Mouse (Mus musculus): ENCODE data around the gene Treml2.
"Not testable (repeated sequence)": the region's sequence is repeated elsewhere in the genome, so short reads cannot be mapped to it uniquely, and the experiment has no call there.

Gene Treml2

GRCm38 (mm10) chr17:48293500-48294194, 5.7 kb upstream of the Treml2 start:
- no peak for DNase-seq (ENCODE audit: low read depth)

- DNase-seq (ENCODE audit: low read depth): no peak
Measured at GRCm38 (mm10) chr17:48299756-48300155, 458 bp downstream of the Treml2 start.

DNA sequence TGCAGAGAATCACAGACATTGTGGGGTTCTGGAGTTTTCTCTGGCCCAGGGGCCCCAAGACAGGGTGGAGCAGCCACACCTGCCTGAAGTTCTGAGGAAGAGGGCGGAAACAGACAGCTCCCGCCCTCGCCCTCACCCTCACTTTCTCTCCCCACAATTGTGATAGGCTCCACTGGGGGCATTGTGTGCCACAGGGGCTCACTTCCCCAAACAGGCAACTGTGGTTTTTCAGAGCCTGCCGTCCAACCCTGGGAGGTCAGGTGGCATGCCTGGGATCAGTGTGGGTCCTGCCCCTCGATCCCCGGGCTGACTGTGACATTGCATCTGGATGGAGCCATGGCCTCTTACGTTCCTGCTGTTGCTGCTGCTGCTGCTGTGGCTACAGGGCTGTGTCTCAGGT, 901 bp downstream of the Treml2 start:
- DNase-seq (ENCODE audit: low read depth): peak; percentile 65

DNA sequence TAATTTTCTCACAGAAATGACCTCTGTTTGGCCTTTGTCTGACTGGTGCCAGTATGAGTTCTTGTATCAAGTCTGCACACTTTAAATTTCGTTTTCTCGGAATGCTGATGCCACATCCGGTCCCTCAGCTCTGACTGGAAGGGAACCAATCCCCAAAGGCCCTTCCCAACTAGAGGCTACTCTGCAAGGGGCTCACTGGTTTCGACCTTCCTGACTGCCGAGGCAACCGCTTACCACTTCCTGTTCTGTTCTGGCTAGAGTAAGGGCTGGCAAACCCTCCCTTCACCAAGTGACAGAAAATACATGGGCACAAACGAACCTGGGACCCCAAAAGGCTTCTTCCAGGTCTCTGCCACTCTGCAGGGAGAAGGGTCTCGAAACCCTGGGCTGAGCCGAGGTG, 1.6 kb downstream of the Treml2 start:
- no peak for DNase-seq (ENCODE audit: low read depth)

DNA sequence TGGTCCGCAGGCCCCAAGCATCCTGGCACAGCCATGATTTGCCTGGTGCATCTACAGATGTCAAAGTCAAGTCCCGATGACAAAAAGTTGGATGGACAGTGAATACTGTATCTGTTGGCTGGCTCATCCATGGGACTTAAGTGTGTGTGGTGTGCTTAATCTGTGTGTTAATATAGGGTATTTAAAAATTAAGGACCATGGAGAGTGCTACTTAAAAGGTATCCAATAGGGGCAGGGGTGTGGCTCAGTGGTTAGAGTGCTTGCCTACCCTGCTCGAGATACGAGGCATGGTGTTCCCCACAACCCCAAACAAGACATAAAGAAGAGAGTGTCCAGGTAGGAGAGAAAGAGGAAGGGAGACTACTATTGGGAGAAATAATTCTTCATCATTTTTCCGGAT, 2.5 kb downstream of the Treml2 start:
- DNase-seq (ENCODE audit: low read depth): no peak

GRCm38 (mm10) chr17:48312124-48312523, 12.8 kb downstream of the Treml2 start:
- no peak for DNase-seq (ENCODE audit: low read depth)

DNA sequence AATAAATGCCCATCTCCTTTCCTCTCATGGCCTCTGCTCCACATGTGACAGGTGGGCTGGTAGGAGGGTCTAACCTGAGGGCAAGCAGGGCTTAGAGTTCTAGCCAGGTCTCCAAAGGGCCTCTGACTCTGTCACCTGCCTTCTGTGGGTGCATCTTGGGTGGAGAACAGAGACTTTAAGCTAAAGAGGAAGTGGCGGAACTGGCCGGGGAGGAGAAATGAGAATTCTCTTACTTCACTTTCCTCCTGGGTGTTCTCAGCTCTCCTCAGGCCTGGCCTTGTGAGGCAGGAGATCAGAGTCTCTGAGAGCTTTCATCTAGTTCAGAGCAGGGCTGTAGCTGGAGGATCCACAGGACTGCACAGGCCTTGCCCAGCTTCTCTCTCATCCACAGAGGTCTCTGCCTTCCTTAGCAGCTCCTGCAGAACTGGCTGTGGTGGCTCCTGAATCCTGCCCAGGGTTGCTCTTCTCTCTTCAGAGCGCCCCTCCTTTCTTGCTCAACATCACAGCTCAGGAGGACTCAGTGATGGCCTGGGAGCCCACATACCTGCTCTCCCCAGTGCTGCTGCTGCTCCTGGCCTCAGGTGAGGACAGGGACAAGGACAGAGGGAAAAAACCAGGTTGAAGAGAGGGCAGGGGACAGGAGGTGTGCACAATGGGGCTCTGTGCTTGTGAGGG, 16.7 kb downstream of the Treml2 start, which contains the start of gene B430306N03Rik:
TSS of gene B430306N03Rik (plus strand) at position 237 of the 675 bp plus-strand sequence.
- not testable (repeated sequence) for DNase-seq (ENCODE audit: low read depth)

- no peak for DNase-seq (ENCODE audit: low read depth)
Measured at GRCm38 (mm10) chr17:48318686-48319085, 19.4 kb downstream of the Treml2 start.

DNA sequence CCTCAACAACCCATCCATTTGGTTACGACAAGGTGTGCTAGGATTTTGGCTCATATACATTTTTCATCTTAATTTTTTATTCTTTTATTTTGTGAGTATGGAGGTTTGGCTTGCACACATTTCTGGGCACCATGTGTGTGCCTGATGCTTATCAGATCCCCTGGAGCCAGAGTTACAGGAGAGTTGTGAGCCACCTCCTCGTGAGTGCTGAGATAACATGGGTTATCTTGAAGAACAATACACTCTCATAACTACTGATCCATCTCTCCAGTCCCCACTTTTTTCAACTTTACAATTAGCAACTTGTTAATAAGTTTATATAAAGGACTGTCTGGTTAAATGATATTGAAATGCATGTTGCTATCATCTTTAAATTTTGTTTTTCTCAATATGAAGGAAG, 22.0 kb downstream of the Treml2 start:
- DNase-seq (ENCODE audit: low read depth): no peak

GRCm38 (mm10) chr17:48323236-48323635, 23.9 kb downstream of the Treml2 start:
- DNase-seq (ENCODE audit: low read depth): no peak

DNA sequence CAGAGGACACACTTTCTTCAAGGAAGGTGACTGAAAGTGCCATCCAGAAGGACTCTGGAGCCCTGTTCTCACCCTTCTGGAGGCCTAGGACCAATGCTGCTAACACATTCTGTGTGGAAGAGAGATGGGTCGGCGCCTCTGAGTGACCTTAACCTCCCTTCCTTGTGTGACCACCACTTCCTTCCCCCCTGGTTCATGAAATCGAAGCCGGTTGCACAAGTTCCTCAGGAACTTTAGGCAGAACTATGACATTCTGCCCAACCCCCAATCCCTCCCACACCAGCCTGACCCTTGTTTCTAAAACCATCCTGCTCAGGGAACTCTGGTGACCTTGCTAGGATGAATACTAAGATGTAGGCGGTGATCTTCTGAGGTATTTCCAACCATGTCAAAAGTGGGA, 25.0 kb downstream of the Treml2 start:
- peak; percentile 31 for DNase-seq (ENCODE audit: low read depth)

DNA sequence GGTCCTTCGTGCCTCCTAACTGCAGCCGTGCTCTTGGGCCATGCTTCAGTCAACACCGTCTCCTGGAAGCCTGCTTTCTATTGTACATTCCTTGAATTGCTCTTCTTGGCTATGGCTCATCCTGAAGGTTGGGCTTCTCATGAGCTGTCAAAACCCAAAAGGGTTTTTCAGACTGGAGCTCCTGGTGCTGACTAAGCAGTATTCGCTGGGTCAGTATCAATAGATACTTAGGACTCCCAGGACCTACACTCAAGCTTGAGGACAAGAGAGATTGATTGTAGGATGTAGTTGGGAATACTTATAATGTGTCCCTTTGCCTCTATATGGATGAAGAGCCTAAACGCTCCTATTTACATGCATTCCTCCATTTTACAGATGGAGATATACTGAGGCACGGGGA, 25.8 kb downstream of the Treml2 start:
- DNase-seq (ENCODE audit: low read depth): no peak

- no peak for DNase-seq (ENCODE audit: low read depth)
Measured at GRCm38 (mm10) chr17:48325638-48326037, 26.3 kb downstream of the Treml2 start.

- no peak for DNase-seq (ENCODE audit: low read depth)
Measured at GRCm38 (mm10) chr17:48326656-48327055, 27.4 kb downstream of the Treml2 start.

- no peak for DNase-seq (ENCODE audit: low read depth)
Measured at GRCm38 (mm10) chr17:48332524-48332923, 33.2 kb downstream of the Treml2 start.

GRCm38 (mm10) chr17:48334186-48334585, 34.9 kb downstream of the Treml2 start:
- no peak for DNase-seq (ENCODE audit: low read depth)

GRCm38 (mm10) chr17:48336857-48337256, 37.6 kb downstream of the Treml2 start:
- DNase-seq (ENCODE audit: low read depth): peak; percentile 75

GRCm38 (mm10) chr17:48340267-48340666, 41.0 kb downstream of the Treml2 start:
- DNase-seq (ENCODE audit: low read depth): no peak

DNA sequence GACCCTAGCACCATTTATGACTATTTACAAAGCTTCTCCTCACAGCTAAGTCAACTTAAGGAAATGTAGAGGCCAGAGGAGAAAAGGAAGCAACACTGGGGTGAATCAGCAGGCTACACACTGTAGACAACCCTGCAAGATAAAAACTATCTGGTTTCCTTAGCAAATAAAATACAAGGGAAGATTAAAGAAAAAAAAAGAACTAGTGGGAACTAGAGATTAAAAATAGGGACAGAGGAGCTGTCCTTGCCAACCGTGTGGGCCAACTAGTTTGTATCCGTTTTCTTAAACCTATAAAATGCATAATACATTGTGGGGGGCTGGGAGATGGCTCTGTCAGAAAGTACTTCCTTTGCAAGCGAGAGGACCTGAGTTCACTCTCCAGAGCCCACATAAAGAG, 42.6 kb downstream of the Treml2 start:
- DNase-seq (ENCODE audit: low read depth): no peak

- DNase-seq (ENCODE audit: low read depth): no peak
Measured at GRCm38 (mm10) chr17:48343065-48343464, 43.8 kb downstream of the Treml2 start.

DNA sequence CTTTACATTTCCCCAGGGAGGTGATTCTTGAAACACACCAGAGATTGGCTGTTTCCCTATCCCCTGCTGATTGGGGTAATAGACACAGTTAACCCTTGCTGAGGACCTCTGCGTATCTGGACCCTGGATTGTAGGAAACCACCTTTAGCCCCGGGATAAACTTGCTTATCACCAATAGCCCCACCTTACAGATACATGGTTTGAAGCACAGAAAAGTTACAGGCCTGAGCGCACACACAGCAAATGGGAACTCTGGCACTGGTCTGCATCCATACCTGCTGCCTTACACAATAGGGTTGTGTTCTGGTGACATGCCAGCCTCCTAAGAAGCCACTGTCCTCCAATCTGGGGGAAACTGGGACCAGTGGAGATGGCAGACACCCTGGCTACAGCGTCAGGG, 46.5 kb downstream of the Treml2 start:
- DNase-seq (ENCODE audit: low read depth): no peak

DNA sequence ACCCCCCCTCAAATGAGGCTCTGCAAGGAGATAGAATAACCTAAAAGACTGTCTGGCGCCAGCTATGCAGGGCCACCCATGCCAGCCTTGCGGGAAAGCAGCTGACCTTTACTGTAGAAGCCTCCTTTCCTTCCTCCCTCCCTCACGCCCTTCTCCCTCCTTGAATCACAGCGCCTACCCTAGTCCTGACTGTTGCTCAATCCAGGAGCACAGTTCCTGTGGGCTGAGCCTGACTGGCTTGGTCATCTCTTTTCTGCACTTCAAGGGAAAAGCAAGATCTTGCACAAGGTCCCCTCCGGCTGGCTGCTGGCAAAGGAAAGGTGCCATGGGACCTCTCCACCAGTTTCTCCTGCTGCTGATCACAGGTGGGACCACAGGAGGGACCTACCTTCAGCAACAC, 46.9 kb downstream of the Treml2 start, which contains the start of gene Trem2:
TSS of gene Trem2 (plus strand) at position 171 of the 400 bp plus-strand sequence.
- no peak for DNase-seq (ENCODE audit: low read depth)

GRCm38 (mm10) chr17:48346834-48347233, 47.5 kb downstream of the Treml2 start:
- no peak for DNase-seq (ENCODE audit: low read depth)

GRCm38 (mm10) chr17:48347287-48347686, 48.0 kb downstream of the Treml2 start:
- DNase-seq (ENCODE audit: low read depth): no peak

All from c-Kit-positive CD71-negative TER-119-negative erythroid progenitor cells, embryonic 14.5 days (primary cell).